Mouse (Mus musculus) lung, postnatal 0 days (tissue): Measurements from ENCODE around the gene Tnik.

Experiments
- CTCF ChIP-seq: IDR thresholded peaks from 2 replicates; pipeline ENCODE4 v1.5.1; 2016; ENCODE audit warnings: antibody characterized with exemption, mild to moderate bottlenecking
- EP300 ChIP-seq: IDR thresholded peaks from 2 replicates; pipeline ENCODE4 v1.6.1; 2016; ENCODE audit warnings: antibody characterized with exemption, mild to moderate bottlenecking, control low read depth

GRCm38 (mm10) chr3:28577301-28577700, 314.3 kb downstream of the Tnik start:
- no peak for TF ChIP-seq EP300
- TF ChIP-seq CTCF, result no peak
